Mouse (Mus musculus) heart, adult 18-20 months (tissue): ENCODE measurements at regions not wholly inside any gene's neighbourhood (a gene's known extent, or its start where the extent isn't known, plus 50 kb on each side); places are given as distances from the start of the nearest gene placed in this dataset.

ENCODE experiments used
- DNase-seq, 2 experiments: peaks; one replicate each; pipeline ENCODE4 v3.0.0; 2021 to 2022; ENCODE audit warnings: mixed read lengths in 1 of 2

DNA sequence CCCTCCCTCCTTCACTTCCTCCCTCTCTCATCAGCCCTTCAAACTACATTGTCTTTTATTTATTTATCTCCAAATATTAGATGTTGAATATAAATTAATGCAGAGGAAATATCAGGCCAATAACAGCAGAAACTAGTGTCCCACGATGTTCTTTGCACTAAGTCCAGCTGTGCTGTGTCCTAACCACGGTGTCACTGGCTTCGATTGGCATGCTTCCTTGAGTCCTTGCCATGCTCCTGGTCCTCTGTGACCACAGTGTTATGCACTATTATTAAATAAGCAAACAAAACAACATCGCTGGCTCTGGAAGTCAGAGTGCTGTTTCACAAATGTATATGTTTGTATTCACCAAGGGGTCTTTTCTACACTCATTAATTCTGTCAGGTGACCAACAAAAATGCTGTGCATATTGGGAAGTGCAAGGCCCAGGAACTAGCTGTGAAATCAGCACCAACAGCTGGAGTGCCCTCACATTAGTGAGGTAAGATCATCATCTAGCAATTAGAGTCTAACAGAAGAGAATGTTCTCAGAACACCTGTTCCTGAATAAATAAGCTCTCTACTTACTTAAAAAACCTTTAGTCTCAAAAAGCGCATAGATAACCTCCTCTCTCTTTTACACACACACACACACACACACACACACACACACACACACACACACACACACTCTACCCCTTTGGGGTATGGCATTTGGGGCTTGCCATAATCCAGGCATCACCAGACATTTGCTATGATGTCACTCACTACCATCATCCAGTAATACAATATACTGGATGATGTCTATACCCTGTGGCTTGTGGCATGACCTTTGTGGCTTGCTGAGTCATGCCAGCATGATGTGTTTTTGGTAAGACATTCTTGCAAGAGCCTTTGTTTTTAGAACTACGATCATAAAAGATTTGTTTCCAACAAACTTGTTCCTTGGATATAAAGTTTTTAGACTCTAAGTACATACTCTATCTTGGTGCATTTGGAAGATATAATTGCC lies 81.9 kb upstream of the Rgs2 start:
- DNase-seq, result peak in 1 of 2 experiments; percentile 8

GRCm38 (mm10) chr1:144078972-144079371 lies 75.0 kb upstream of the Rgs2 start:
- no peak for DNase-seq

DNA sequence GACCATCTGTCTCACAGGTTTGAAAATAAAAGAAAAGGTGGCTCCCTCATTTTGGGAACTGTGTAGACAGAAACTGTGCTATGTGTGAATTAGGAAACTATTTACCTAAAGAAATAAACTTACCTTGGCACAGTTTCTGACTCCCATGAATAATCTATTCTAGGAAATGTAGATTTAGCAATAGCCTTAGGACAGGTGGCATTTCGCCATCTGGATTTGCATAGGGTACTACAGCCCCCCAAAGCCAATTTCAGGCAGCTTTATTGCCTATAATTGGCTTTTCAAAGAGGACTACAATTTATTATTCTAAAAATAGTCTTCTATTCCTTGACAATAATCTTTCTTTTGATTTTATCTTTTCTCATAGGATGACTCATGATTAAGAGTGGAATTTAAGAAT lies 74.5 kb upstream of the Rgs2 start:
- no peak for DNase-seq

- DNase-seq, result peak; percentile 44 to 54
Observed at GRCm38 (mm10) chr1:144075991-144076390, 72.0 kb upstream of the Rgs2 start.

DNA sequence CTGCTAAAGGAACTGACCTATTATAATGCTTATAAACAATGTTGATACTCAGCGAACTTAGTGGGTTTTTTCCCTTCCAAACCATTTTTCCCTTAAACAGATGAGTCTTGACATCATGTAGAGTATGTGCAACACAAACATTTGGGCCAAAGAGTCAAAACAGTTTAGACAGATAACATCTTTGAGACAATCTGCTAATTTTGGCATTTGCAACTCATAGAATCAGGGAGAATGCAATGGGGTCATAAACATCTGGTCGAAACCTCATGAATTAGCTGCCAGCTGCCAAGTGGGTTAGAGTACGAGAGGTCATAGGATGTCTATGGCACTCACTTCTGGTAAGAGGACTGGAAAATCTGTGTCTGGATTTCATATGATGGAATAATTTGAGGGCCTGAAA lies 57.3 kb upstream of the Rgs2 start:
- no peak for DNase-seq

- peak; percentile 69 for DNase-seq
Observed at GRCm38 (mm10) chr1:144055476-144056213, 51.7 kb upstream of the Rgs2 start.
